Mouse (Mus musculus): Measurements from ENCODE around the gene Ssh3. TPM values are rescaled to one million over a fixed set of nuclear protein-coding genes. Genes with fewer than 3 reads are reported as not detected.
A peak's percentile ranks its signal among the peaks of the same experiment; 100 is the strongest.

Ssh3 gene
- polyA plus RNA-seq, 1 experiment from 2014 or later = 3.5 TPM

GRCm38 (mm10) chr19:4290749-4291148, 21.8 kb upstream of the Ssh3 start:
- no peaks in the 10 kb centered on the region for H3K27me3 ChIP-seq (ENCODE audit: insufficient read depth, poor library complexity, severe bottlenecking)
- no peak overlapping the region for H3K4me3 ChIP-seq
- DNase-seq (ENCODE audit: low spot score) = no peak
- H3K9me3 ChIP-seq = no peaks in the 10 kb centered on the region
- WGBS = 77% methylated on average over 15 of the region's 15 CpGs
- H3K4me1 ChIP-seq = peaks cover 11% of the 10 kb centered on the region
- peaks cover 92% of the 10 kb centered on the region for H3K36me3 ChIP-seq
- no peak overlapping the region for H3K27ac ChIP-seq

GRCm38 (mm10) chr19:4283653-4284052, 14.7 kb upstream of the Ssh3 start:
- peaks cover 19% of the 10 kb centered on the region for H3K27me3 ChIP-seq (ENCODE audit: insufficient read depth, poor library complexity, severe bottlenecking)
- H3K9me3 ChIP-seq = no peaks in the 10 kb centered on the region
- peaks cover 36% of the 10 kb centered on the region for H3K36me3 ChIP-seq
- peak overlapping the region; percentile 74 for H3K4me3 ChIP-seq
- no peak for DNase-seq (ENCODE audit: low spot score)
- H3K4me1 ChIP-seq = peaks cover 19% of the 10 kb centered on the region
- no peak overlapping the region for H3K27ac ChIP-seq
- WGBS = 51% methylated on average over 7 of the region's 7 CpGs

GRCm38 (mm10) chr19:4282898-4283553, 14.0 kb upstream of the Ssh3 start, which contains the start of gene Ankrd13d:
Ankrd13d (minus strand) TSS chr19:4283137.
- Histone ChIP-seq H3K4me3 (peak within 1 kb of the TSS; percentile 74), H3K27ac (peak within 1 kb of the TSS; percentile 56), H3K27me3 (ENCODE audit: insufficient read depth, poor library complexity, severe bottlenecking) (peaks cover 19% of the 10 kb centered on the region), H3K4me1 (peaks cover 19% of the 10 kb centered on the region), H3K9me3 (no peaks in the 10 kb centered on the region), H3K36me3 (peaks cover 30% of the 10 kb centered on the region)
- DNase-seq (ENCODE audit: low spot score) = peak; percentile 95
- WGBS = under 1% methylated on average over 50 of the region's 50 CpGs

- DNase-seq (ENCODE audit: low spot score) = no peak
- peaks cover 19% of the 10 kb centered on the region for H3K27me3 ChIP-seq (ENCODE audit: insufficient read depth, poor library complexity, severe bottlenecking)
- no peak overlapping the region for H3K27ac ChIP-seq
- peaks cover 4% of the 10 kb centered on the region for H3K36me3 ChIP-seq
- H3K9me3 ChIP-seq = no peaks in the 10 kb centered on the region
- no peak overlapping the region for H3K4me3 ChIP-seq
- peaks cover 19% of the 10 kb centered on the region for H3K4me1 ChIP-seq
- WGBS = 92% methylated on average over 9 of the region's 9 CpGs
These were observed 11.4 kb upstream of the Ssh3 start for GRCm38 (mm10) chr19:4280425-4280824.

- Histone ChIP-seq H3K27ac (no peak overlapping the region), H3K36me3 (no peaks in the 10 kb centered on the region), H3K4me3 (no peak overlapping the region), H3K27me3 (ENCODE audit: insufficient read depth, poor library complexity, severe bottlenecking) (peaks cover 19% of the 10 kb centered on the region), H3K9me3 (no peaks in the 10 kb centered on the region), H3K4me1 (peaks cover 19% of the 10 kb centered on the region)
- 89% methylated on average over 1 of the region's 1 CpGs for WGBS
- no peak for DNase-seq (ENCODE audit: low spot score)
These were observed 10.5 kb upstream of the Ssh3 start for GRCm38 (mm10) chr19:4279487-4279886.

- H3K4me3 ChIP-seq = no peak overlapping the region
- H3K36me3 ChIP-seq = 0 out of 2 replicates have a peak, but pooled peaks cover 4% of the 10 kb centered on the region
- H3K9me3 ChIP-seq = no peaks in the 10 kb centered on the region
- no peak overlapping the region for H3K27ac ChIP-seq
- peaks cover 57% of the 10 kb centered on the region for H3K27me3 ChIP-seq (ENCODE audit: insufficient read depth, poor library complexity, severe bottlenecking)
- WGBS = 89% methylated on average over 11 of the region's 11 CpGs
- no peak for DNase-seq (ENCODE audit: low spot score)
- peaks cover 9% of the 10 kb centered on the region for H3K4me1 ChIP-seq
These were observed 2.0 kb upstream of the Ssh3 start for GRCm38 (mm10) chr19:4270972-4271371.

GRCm38 (mm10) chr19:4270187-4270586, 1.2 kb upstream of the Ssh3 start:
- H3K9me3 ChIP-seq = no peaks in the 10 kb centered on the region
- H3K4me3 ChIP-seq = no peak overlapping the region
- H3K4me1 ChIP-seq = peaks cover 9% of the 10 kb centered on the region
- 0 out of 2 replicates have a peak, but pooled peaks cover 4% of the 10 kb centered on the region for H3K36me3 ChIP-seq
- H3K27ac ChIP-seq = no peak overlapping the region
- 53% methylated on average over 6 of the region's 6 CpGs for WGBS
- DNase-seq (ENCODE audit: low spot score) = no peak
- H3K27me3 ChIP-seq (ENCODE audit: insufficient read depth, poor library complexity, severe bottlenecking) = peaks cover 61% of the 10 kb centered on the region

- 0 out of 2 replicates have a peak, but pooled peaks cover 4% of the 10 kb centered on the region for H3K36me3 ChIP-seq
- H3K4me1 ChIP-seq = peaks cover 22% of the 10 kb centered on the region
- DNase-seq (ENCODE audit: low spot score) = no peak
- 53% methylated on average over 4 of the region's 4 CpGs for WGBS
- no peaks in the 10 kb centered on the region for H3K9me3 ChIP-seq
- H3K27me3 ChIP-seq (ENCODE audit: insufficient read depth, poor library complexity, severe bottlenecking) = peaks cover 72% of the 10 kb centered on the region
- H3K27ac ChIP-seq = no peak overlapping the region
- no peak overlapping the region for H3K4me3 ChIP-seq
These were observed 3.0 kb downstream of the Ssh3 start for GRCm38 (mm10) chr19:4265956-4266355.

GRCm38 (mm10) chr19:4264171-4264780, 4.7 kb downstream of the Ssh3 start:
- peaks cover 55% of the 10 kb centered on the region for H3K27me3 ChIP-seq (ENCODE audit: insufficient read depth, poor library complexity, severe bottlenecking)
- no peaks in the 10 kb centered on the region for H3K36me3 ChIP-seq
- WGBS = 85% methylated on average over 6 of the region's 6 CpGs
- H3K27ac ChIP-seq = no peak overlapping the region
- H3K9me3 ChIP-seq = no peaks in the 10 kb centered on the region
- H3K4me3 ChIP-seq = no peak overlapping the region
- DNase-seq (ENCODE audit: low spot score) = no peak
- peaks cover 28% of the 10 kb centered on the region for H3K4me1 ChIP-seq

GRCm38 (mm10) chr19:4263702-4264101, 5.3 kb downstream of the Ssh3 start:
- WGBS = 60% methylated on average over 14 of the region's 14 CpGs
- Histone ChIP-seq H3K4me1 (peaks cover 22% of the 10 kb centered on the region), H3K27me3 (ENCODE audit: insufficient read depth, poor library complexity, severe bottlenecking) (peaks cover 49% of the 10 kb centered on the region), H3K4me3 (no peak overlapping the region), H3K27ac (no peak overlapping the region), H3K9me3 (no peaks in the 10 kb centered on the region), H3K36me3 (no peaks in the 10 kb centered on the region)
- DNase-seq (ENCODE audit: low spot score) = no peak

GRCm38 (mm10) chr19:4262756-4263155, 6.2 kb downstream of the Ssh3 start:
- 69% methylated on average over 6 of the region's 6 CpGs for WGBS
- H3K27me3 ChIP-seq (ENCODE audit: insufficient read depth, poor library complexity, severe bottlenecking) = peaks cover 40% of the 10 kb centered on the region
- no peak overlapping the region for H3K27ac ChIP-seq
- no peak overlapping the region for H3K4me3 ChIP-seq
- DNase-seq (ENCODE audit: low spot score) = no peak
- no peaks in the 10 kb centered on the region for H3K9me3 ChIP-seq
- peaks cover 23% of the 10 kb centered on the region for H3K4me1 ChIP-seq
- no peaks in the 10 kb centered on the region for H3K36me3 ChIP-seq

- Histone ChIP-seq H3K27ac (no peak overlapping the region), H3K27me3 (ENCODE audit: insufficient read depth, poor library complexity, severe bottlenecking) (peaks cover 30% of the 10 kb centered on the region), H3K36me3 (no peaks in the 10 kb centered on the region), H3K9me3 (no peaks in the 10 kb centered on the region), H3K4me1 (peaks cover 28% of the 10 kb centered on the region), H3K4me3 (no peak overlapping the region)
- no peak for DNase-seq (ENCODE audit: low spot score)
- 59% methylated on average over 8 of the region's 8 CpGs for WGBS
These were observed 7.8 kb downstream of the Ssh3 start for GRCm38 (mm10) chr19:4261038-4261698.

- DNase-seq (ENCODE audit: low spot score) = no peak
- H3K27ac ChIP-seq = peak overlapping the region; percentile 81
- no peaks in the 10 kb centered on the region for H3K36me3 ChIP-seq
- no peaks in the 10 kb centered on the region for H3K9me3 ChIP-seq
- 23% methylated on average over 12 of the region's 12 CpGs for WGBS
- peaks cover 30% of the 10 kb centered on the region for H3K4me1 ChIP-seq
- H3K4me3 ChIP-seq = peak overlapping the region; percentile 69
- H3K27me3 ChIP-seq (ENCODE audit: insufficient read depth, poor library complexity, severe bottlenecking) = peaks cover 4% of the 10 kb centered on the region; the same call in 1 of the 2 replicates
These were observed 11.1 kb downstream of the Ssh3 start for GRCm38 (mm10) chr19:4257897-4258252.
